Mouse (Mus musculus) bone marrow macrophage, adult 2 months (primary cell): ENCODE measurements at regions not wholly inside any gene's neighbourhood (a gene's known extent, or its start where the extent isn't known, plus 50 kb on each side); places are given as distances from the start of the nearest gene placed in this dataset.

Experiments used
- CTCF ChIP-seq: IDR thresholded peaks from 2 replicates; pipeline ENCODE4 v1.5.1; 2012; ENCODE audit warnings: low read depth, mild to moderate bottlenecking, low read length, moderate library complexity
- POLR2A ChIP-seq: IDR thresholded peaks from 2 replicates; pipeline ENCODE4 v1.6.1; 2012; ENCODE audit warnings: mild to moderate bottlenecking, low read depth, low read length, borderline replicate concordance

GRCm38 (mm10) chr15:86677016-86677415, 462.8 kb downstream of the Tbc1d22a start:
- TF ChIP-seq CTCF (no peak), POLR2A (no peak)
